Mouse (Mus musculus): ENCODE measurements at regions not wholly inside any gene's neighbourhood (a gene's known extent, or its start where the extent isn't known, plus 50 kb on each side); places are given as distances from the start of the nearest gene placed in this dataset.

DNA sequence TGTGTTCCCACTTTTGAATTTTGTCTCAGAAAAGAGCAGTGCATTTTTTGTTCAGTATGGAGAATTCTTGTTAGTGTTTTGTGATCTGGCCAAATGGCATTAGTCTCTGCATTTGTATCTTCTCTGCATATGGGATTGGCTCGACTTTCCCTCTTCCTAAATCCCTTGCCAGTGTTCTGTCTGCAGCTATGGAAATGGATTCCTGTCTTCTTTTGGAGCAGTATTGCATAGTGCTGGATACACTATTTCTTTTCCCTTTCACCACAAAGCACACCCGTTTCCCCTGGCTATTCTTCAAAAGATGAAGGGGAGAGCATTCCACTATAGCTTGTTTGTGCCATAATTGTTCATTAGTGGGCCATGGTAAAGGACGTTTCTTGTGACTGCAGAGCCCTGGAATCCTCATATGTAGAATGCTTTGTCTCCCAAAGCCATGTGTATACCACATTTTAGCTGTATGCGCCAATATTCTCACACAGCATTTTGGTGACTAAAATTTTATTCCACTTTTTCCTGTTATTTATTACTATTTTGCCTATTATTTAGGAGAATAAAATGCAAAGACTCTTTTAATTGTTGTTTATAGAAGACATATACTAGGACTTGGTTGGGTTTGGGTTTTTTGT lies 197.8 kb downstream of the Hs3st1 start:
- ATAC-seq: no peak

GRCm38 (mm10) chr5:39537044-39537443 lies 218.2 kb downstream of the Hs3st1 start:
- no peak for ATAC-seq

DNA sequence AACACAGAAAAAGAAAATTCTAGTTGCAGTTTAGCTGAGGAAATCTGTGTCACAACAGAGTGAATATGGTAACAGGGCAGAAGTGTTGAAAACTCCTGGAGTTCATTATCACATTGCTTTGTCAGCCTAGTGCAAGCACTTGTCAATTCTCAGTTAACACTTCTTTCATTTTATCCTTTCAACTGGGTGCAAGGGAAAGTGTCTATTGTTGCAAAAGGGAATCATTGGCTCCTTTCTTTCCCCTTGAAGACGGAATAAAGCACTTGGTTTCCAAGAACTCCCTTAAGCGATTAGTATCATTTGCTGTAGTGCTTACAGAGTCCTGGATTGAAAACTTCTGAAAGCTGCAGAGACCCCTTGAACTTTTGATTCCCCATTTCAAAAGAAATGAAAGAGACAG lies 218.9 kb downstream of the Hs3st1 start:
- no peak for ATAC-seq

DNA sequence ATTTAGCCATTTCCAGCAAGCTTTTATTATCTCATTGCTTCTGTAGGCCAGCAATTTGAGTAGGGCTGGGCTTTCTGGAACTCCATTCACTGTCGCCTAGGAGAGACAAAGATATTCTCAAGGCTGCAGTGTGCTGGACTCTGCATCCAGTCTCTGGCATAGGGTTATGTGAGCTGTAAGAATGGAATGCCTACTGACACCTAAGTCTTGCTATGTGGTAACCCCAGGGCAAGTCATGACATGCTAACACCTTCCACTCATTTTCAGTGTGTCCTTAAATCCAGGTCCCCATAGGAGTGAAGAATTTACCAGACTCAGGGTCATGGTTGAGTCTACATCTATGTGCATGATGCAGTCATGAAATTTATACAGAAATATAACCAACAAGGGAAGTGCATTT lies 245.0 kb downstream of the Hs3st1 start:
- no peak for ATAC-seq

DNA sequence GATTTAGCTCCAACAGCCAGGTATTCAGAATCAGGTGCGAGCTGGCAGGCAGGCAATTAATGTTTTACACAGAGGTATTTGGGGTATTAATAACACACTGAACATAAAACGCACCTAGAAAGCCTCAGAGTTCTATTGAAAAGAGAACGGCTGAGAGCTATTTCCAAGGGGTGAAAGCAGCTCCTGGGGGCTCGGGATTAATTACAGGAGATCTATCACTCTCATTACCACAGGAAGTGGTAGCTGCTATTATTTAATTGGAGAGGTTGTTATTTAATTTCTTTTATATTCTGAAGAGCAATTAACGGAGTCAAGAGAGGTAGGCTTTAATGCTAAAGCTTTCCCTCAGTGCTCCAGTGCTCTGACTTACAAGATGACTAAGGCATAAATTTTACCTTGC lies 272.5 kb downstream of the Hs3st1 start:
- ATAC-seq: no peak

DNA sequence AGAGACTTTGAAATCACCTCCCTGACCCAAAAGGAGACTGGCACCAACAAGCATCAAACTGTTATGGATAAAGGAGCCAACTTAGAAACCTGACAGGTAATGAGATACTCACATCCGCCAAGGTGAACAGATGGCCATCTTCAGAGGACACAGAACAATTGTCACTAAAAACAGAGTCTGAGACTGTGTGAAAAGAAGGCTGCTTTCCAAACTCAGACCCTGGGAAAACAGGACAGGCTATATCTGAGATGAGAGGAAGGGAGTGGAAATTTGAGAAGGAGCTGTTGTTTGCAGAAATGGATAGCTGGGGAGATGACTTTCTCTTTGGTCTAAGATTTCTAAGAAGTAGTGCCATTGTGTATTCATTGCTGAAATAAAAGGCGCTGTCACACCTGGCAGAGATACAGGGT lies 297.2 kb downstream of the Hs3st1 start:
- no peak for ATAC-seq

- ATAC-seq: no peak
These were observed 301.6 kb downstream of the Hs3st1 start for GRCm38 (mm10) chr5:39453706-39454105.

DNA sequence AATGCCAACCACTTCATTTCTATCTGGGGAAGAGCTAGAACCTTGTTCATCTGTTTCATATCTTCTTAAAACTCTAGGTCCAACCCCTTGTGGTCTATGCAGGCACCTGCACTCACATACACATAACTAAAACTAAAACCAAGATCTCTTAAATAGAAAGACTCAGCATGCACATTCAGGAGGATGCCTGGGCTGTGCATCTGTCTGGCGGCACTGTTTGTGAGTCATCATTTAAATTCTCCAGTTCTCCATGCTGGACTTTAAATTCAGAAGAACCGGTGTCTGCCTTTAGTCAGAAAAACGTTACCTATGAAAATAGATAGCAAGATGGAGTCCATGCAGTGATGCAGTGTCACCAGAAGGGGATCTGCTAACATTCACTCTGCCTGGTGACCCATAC lies 314.5 kb downstream of the Hs3st1 start:
- no peak for ATAC-seq

GRCm38 (mm10) chr5:39437463-39438201 lies 317.6 kb downstream of the Hs3st1 start:
- ATAC-seq: no peak

- ATAC-seq: no peak
These were observed 329.2 kb downstream of the Hs3st1 start for GRCm38 (mm10) chr5:39426053-39426452.

DNA sequence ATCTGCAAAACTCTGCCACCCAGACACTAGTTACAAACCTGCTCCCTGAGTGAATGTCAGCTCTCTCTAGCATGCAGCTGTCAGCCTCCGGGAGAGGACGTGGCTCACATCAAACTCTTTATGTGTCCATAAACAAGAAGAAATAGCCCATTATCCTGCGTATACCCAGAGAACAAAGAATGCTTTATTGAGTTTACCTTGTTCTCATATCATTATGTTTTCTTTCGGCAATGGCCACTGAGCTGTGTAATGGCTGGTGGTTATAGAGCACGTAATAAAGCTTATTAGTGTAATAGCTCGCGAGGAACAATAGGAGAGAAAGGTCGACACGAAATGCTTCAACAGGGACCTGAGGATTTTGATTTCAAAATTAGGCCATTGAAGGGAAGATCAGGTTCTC lies 331.6 kb downstream of the Hs3st1 start:
- no peak for ATAC-seq

- no peak for ATAC-seq
These were observed 336.5 kb downstream of the Hs3st1 start for GRCm38 (mm10) chr5:39418795-39419194.

DNA sequence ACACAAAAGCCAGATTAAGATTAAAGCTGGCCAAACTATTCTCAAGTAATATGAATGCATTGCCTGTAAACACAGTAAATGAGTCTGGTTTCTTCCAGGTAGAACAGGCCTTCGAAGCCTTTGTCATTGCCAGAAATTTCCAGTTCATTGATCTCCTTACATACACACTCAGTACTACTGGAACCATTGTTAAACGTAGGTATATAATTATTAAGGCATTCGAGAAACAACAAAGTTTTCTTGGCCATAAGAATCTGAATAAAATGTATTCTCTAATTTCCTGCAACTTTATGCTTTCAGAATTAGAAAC lies 337.5 kb downstream of the Hs3st1 start:
- no peak for ATAC-seq

DNA sequence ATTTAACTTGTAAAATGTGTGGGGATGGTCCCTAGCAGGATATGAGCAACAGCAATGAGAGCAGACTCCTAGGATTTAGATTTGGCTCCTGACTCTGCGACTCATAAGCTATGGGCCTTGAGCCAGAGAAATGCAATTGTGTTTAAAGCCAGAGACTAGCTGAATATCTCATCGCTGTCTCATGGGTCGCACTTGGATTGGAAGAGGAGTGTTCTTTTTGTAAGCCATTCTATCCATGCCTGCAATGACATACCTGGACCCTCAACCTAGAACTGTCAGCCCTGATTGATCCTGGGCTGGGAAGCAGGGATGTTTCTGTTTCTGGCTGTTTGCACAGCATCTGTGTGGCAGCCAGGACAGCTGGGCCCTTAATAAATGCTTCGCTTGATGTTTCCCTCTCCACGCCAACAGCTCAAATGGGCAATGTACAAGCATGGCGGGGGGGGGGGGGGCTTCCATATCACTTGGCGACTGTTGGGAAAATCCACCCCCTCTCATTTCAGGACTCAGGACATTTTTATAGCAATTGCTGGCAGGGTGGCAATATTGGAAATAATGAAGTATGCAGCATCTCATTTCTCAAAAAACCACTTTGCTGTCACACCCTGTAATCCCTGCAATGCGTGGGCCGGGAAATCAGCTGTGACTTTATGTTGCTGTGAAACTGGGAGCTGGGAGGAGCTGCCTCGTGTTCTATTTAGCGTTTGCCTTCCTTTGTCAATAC lies 338.0 kb downstream of the Hs3st1 start:
- no peak for ATAC-seq

- ATAC-seq: no peak
These were observed 338.7 kb downstream of the Hs3st1 start for GRCm38 (mm10) chr5:39416597-39417023.

GRCm38 (mm10) chr5:39412756-39413155 lies 342.5 kb downstream of the Hs3st1 start:
- ATAC-seq: no peak

- ATAC-seq: no peak
These were observed 364.8 kb downstream of the Hs3st1 start for GRCm38 (mm10) chr5:39390391-39390987.

GRCm38 (mm10) chr5:39384410-39384809 lies 370.9 kb downstream of the Hs3st1 start:
- ATAC-seq: no peak

DNA sequence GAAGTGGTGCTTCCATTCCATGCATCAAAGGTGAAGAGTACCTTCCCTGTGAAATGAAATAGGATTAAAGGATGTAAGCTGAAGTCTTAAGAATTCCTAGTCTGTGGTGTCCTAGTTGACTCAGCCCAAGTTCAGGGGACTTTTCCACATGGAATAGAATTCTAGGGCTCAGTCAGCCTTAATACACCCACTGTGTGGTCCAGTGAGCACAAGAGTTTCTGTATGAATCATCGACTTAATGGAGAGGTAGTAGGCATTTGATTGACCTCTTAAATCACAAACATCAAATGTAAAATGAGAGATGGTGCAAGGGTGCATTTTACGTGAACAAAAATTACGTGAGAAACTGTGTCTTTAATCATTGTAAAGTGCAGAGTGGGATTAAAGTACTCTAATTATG lies 381.1 kb downstream of the Hs3st1 start:
- ATAC-seq: no peak

DNA sequence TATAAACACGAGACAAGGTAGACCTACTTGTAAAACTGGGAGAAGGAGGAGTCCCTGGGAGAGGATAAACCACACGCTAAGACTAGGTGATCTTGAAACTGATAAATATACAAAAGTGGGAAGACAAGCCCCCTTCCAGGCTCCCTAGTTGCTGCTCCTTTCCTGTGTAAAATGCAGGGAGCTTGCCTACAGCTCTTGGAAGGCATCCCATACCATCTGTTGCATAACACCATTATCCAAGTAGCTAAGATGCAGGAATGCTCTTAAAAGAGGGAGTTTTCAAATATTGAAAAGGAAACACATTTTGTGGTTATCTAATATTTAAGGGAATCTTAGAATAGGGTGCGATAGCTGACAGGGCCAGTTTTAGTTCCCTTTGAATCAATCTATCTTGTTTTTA lies 406.6 kb downstream of the Hs3st1 start:
- no peak for ATAC-seq

GRCm38 (mm10) chr5:39347019-39347418 lies 408.3 kb downstream of the Hs3st1 start:
- ATAC-seq: no peak

DNA sequence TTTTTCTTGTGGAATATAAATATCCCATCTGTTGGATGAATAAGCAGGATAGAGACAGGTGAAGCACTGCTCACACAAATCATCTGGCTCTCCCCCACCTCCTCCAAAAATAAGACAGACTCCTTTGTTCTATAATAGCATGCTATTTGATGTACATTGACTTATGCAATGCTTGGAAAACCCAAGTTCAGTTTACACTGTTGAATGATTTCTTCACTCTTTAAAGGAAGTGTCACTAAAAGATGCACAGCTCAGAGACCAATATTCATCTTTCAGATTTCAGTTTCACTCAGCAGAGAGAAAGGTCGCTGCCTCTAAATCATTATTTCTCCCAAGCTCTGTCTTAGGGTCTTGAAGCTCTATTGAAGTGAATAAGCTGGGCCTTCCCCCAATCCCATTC lies 417.4 kb downstream of the Hs3st1 start:
- no peak for ATAC-seq

DNA sequence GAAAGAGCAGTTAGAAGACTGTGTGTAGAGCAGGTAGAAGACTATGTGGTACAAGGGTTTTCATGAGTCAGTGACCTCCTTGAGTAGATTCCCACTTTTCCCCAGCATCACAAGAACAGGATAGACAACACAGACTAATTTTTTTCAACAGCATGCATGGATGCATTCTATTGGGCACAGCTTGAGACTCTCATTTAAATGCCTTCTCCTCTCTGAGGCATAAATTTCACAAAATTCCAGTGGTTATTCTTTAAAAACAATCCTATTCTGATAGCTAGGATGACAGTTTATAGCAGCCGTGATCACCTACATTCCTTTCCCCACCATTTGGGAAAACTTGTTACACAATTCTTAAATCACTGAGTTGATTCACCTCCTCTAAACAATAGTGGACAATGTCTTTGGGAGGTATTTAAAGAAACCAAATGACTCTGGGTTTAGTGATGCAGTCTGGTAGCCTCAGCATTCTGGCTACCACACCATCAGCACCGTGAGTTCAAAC lies 418.7 kb downstream of the Hs3st1 start:
- ATAC-seq: no peak

- no peak for ATAC-seq
These were observed 420.0 kb downstream of the Hs3st1 start for GRCm38 (mm10) chr5:39335321-39335720.

Measured in inflammation-experienced regulatory T-cells, adult 6 months (primary cell).